Mouse (Mus musculus): ENCODE data around the gene Olfr666.
"Not testable (repeated sequence)": the region's sequence is repeated elsewhere in the genome, so short reads cannot be mapped to it uniquely, and the experiment has no call there.

Olfr666 gene

DNA sequence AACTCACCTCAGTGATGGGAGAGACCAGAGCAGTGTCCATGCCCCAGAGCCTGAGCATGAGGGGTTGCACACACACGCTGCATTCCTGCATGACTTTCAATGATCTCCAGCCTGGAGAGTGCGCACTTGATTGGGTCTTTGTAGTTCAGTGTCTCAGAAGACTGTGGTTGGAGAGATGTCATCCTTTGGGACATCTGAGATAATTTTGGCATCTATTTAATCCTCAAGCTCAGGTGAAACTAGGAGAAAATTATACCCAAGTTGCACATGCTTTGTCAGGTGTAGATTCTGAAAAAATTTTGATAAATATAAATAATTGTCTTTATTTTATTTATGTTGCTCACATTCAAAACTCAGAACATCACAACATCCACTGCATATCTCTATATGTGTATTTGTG, at the start of gene Olfr666:
Gene Olfr666 (minus strand): TSS at position 101 of the 400 bp plus-strand sequence.
- no peak for DNase-seq (ENCODE audit: low read depth, low spot score)

GRCm38 (mm10) chr7:104933940-104934339, 38.2 kb upstream of the Olfr666 start, which contains the start of gene Olfr669:
Olfr669 (plus strand) TSS chr7:104934240.
- no peak for DNase-seq (ENCODE audit: low read depth, low spot score)

- DNase-seq (ENCODE audit: low read depth, low spot score) = no peak
These were observed 32.2 kb upstream of the Olfr666 start, which contains the start of gene Olfr668 for GRCm38 (mm10) chr7:104927957-104928356. Olfr668 (minus strand) TSS chr7:104928057.

- DNase-seq (ENCODE audit: low read depth, low spot score) = no peak
These were observed 25.6 kb upstream of the Olfr666 start, which contains the start of gene Olfr667 for GRCm38 (mm10) chr7:104921382-104921781. Olfr667 (minus strand) TSS chr7:104921482.

GRCm38 (mm10) chr7:104877731-104878130, 18.0 kb downstream of the Olfr666 start, which contains the start of gene Olfr665:
Olfr665 (plus strand) TSS chr7:104878031.
- no peak for DNase-seq (ENCODE audit: low read depth, low spot score)

DNA sequence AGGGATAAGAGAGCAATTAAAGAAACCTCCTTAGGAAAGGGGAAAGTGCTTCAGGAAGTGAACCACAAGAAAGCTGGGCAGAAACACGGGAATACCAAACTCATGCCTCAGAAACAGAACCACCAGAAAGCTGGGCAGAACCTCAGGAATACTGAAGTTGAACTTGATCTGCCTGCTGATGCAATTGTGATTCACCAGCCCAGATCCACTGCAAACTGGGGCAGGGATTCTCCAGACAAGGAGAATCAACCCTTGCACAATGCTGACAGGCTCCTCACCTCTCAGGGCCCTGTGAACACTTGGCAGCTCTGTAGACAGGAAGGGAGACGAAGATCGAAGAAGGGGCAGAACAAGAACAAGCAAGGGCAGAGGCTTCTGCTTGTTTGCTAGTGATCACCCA, 34.4 kb downstream of the Olfr666 start:
- no peak for DNase-seq (ENCODE audit: low read depth, low spot score)

DNA sequence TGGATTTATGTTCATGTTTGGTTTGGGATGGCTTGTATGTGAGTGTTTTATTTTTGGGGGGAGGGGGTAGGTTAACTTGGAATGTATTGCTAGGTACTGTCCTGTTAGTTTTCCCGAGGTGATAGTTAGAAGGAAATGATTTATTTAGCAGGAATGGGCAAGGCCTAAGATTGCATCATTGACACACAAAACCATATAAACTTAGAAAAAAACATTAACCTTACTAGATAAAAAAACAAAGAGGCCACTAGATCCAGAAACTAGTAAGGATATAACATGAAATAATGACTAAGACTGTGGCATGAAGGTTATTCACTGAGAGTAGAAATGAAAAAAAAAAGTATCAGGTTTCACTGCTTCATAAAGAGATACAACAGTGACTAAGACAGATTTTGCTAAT, 38.1 kb downstream of the Olfr666 start:
- DNase-seq (ENCODE audit: low read depth, low spot score) = no peak

GRCm38 (mm10) chr7:104856709-104857108, 39.0 kb downstream of the Olfr666 start, which contains the start of gene Usp17la:
Usp17la (plus strand) TSS chr7:104857009.
- DNase-seq (ENCODE audit: low read depth, low spot score) = not testable (repeated sequence)

- no peak for DNase-seq (ENCODE audit: low read depth, low spot score)
These were observed 40.5 kb downstream of the Olfr666 start for GRCm38 (mm10) chr7:104855248-104855750.

- not testable (repeated sequence) for DNase-seq (ENCODE audit: low read depth, low spot score)
These were observed 44.2 kb downstream of the Olfr666 start for GRCm38 (mm10) chr7:104851546-104851945.

DNA sequence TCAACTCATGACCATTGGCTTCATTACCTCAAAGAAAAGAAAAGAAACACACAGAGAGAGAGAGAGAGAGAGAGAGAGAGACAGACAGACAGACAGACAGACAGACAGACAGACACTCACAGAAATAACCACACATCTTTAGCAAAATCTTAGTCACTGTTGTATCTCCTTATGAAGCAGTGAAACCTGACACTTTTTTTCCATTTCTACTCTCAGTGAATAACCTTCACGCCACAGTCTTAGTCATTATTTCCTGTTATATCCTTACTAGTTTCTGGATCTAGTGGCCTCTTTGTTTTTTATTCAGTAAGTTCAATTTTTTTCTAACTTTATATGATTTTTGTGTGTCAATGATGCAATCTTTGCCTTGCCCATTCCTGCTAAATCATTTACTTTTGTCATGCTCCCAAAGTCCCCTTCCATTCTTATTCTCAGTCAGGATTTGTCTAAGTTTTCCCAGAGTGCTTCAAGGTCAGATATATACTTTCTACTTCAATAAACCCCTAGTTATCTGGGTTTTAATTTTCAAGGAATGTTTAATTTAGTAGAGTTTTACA, 51.9 kb downstream of the Olfr666 start:
- no peak for DNase-seq (ENCODE audit: low read depth, low spot score)

DNA sequence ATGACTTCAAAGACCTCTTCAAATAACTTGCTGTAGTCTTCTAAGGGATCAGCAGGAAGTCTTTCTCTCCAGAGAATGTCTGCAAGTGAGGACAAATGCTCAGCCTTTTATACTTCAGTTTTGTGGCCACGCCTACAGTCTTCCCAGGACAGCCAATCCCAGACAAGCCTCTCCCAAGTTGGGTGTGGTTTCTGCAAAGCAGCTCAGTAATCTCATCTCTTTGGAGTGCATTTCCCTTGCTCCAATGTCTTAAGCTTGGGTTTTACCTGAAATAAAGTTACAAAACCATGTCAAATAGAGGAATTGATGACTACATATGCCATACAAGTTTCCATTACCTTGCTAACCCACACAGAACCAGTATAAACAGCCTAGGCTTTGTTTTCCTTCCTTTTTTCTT, 53.2 kb downstream of the Olfr666 start, which contains the start of gene Usp17lb:
Gene Usp17lb (minus strand): TSS at position 101 of the 400 bp plus-strand sequence.
- DNase-seq (ENCODE audit: low read depth, low spot score) = no peak
